Mouse (Mus musculus): ENCODE measurements around the gene Ephb1.

The Ephb1 gene

GRCm38 (mm10) chr9:102354561-102354973 lies at the start of gene Ephb1:
Gene Ephb1, minus strand, starts transcription at chr9:102354693.
- peak; percentile 85 to 94 for DNase-seq (ENCODE audit: low spot score in 2 of 2)

DNA sequence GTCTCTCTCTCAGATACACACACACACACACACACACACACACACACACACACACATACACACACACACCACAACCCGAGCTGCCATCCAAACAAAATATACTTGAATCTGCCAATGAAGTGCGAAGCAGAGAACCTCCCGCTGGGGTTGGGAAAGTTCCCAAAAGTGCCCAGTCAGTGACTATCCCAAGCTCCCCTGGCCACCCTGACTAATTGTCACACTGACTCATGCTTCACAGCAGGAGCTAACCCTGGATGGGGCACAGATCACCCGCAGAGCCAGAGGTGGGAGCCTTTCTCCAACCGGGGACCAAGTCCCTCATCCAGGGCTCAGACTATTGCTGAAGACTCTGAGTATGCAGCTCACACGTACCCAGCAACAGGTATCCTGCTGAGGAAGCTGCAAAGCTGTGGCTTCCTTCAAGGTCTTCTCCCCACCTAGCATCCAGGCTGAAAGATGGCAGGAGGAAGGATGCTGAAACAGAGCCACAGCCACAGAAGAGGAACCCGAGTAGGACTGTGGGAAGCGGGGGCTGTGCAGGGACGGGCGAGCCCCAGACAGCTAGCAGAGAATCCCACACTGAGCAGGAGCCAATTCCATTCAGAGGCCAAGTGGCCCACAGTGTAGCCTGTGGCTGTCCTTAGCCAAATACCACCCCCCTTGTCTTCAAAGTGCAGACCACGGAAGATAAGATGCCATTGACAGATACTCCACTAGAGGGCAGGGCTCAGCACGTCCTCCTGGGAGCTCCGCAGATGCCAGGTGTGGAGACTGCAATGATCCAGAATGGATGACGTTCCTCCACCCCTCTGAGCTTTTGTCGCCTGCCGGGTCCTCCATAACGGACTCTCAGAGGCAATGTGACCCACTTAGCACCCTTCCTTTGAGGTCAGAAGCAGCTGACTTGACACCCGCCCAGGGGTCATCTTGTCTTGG lies 48.9 kb upstream of the Ephb1 start:
- peak; percentile 24 to 49 for DNase-seq (ENCODE audit: low spot score in 2 of 2)

GRCm38 (mm10) chr9:102402671-102403070 lies 48.2 kb upstream of the Ephb1 start:
- DNase-seq (ENCODE audit: low spot score in 2 of 2) = no peak

DNA sequence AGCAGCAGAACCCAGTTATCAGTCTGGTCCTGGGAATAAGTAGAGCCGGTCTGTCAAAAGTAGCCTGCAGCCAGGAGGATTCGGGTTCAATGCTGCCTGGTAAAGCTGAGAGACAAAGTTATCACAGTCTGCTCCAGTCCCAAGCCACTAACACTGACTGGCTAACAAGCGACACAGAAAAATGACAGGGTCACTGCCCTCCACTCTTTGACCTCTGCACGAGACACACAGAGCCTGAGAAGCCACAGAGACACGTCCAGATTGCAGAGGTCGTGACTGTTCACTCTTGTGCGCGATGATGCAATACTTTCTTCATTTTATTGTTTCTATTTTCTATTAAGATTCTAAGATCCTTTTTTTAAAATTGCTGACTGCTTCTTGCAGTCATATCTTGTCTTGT lies 33.8 kb upstream of the Ephb1 start:
- DNase-seq (ENCODE audit: low spot score in 2 of 2) = no peak

DNA sequence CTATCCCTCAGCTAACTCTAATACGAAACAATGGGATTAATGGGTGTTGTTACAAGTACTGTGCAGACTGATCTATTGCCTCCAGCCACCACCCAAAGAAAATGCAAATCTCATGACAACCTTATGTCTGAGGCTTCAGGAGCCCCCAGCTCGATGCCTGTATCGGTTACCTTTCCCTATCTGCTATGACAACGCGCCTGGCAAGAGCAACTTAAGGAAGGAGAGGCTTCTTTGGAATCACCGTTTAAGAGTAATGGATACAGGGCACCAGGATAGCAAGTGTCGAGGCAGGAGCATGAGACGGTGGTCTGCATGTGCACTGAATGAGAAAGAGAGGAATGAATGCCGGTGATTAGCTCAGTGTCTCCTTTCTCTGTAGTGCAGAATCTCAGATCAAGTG lies 32.3 kb upstream of the Ephb1 start:
- DNase-seq (ENCODE audit: low spot score in 2 of 2) = no peak

DNA sequence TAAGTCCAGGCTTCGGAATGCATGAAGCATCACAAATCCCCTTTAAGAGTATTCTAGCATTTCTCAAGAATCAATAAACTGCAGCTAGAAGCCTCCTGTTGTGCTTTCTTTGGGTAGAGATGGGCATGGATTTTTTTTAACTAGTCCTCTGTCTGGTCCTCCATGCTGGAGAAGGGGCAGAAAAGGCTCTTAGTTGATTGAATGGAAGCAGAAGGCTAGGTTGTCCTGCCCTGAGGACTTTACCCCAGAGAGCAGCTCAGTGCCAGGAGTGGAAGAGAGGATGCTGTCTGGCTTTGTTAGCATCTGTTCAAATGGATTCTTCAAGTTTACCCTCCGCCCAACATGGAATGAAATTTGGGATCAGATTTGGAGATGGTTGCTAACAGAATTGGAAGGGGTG lies 25.7 kb upstream of the Ephb1 start:
- DNase-seq (ENCODE audit: low spot score in 2 of 2) = no peak

DNA sequence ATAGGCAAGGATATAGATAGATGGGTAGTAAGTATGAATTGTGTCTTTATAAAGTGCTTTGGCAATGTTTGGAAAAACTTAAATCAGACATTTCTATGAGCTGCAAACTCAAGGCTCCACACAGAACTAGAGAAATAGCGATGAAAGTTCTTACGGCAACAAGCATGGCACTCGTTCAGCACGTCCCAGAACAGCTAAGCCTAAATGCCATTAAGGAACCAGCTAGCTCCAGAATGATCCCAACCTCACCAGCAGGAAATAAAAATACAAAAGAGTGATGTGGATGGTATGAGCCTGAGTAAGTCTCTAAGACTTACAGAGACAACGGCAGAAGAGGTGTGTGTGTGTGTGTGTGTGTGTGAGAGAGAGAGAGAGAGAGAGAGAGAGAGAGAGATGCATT lies 20.2 kb upstream of the Ephb1 start:
- DNase-seq (ENCODE audit: low spot score in 2 of 2) = no peak

DNA sequence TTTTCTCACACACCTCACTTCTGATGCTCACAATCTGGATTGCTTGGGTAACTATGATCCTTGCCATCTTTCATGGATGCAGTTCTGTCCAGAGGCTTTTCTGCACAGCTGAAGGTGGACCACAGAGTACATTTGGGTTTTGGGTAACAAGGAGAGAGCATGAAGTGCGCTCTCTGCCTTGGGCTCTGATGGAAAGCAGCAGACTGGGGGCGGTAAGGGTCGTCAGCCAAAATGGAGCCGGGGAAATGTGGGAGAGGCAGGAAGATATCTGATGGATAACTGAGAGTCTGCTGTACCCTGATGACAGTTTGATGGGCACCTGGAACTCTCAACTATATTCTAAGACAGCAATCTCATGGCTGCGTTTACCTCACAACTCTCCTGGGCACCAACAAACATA lies 19.4 kb upstream of the Ephb1 start:
- no peak for DNase-seq (ENCODE audit: low spot score in 2 of 2)

DNA sequence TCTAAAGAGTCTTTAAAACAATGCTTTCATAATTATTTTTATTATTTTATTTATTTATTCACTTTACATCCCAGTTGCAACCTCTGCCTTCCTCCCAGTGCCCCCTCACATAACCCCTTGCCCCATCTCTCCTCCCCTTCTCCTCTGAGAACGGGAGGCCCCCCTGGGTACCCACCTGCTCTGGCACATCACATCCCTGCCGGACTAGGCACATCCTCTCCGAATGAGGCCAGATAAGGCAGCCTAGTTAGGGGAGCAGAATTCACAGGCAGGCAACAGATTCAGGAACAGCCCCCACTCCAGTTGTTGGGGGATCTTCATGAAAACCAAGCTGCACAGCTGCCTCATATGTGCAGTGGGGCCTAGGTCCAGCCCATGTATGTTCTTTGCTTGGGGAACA lies 17.4 kb upstream of the Ephb1 start:
- no peak for DNase-seq (ENCODE audit: low spot score in 2 of 2)

GRCm38 (mm10) chr9:102371036-102371770 lies 16.7 kb upstream of the Ephb1 start:
- DNase-seq (ENCODE audit: low spot score in 2 of 2) = no peak

GRCm38 (mm10) chr9:102370141-102370540 lies 15.6 kb upstream of the Ephb1 start:
- no peak for DNase-seq (ENCODE audit: low spot score in 2 of 2)

DNA sequence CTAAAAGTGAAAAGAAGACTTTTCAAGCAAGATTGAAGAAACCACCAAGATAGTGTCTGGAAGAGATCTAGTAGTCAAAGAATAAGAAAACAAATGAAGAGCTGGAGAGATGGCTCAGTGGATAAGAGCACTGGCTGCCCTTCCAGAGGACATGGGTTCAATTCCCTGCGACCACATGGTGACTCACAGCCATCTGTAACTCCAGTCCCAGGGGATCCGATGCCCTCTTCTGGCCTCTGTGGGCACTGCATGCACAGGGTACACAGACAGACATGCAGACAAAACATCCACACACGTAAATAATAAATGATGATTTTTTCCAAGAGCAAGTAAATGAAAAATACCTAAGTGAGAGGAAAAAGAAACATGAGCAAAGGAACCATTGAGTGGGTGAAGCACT lies 14.6 kb upstream of the Ephb1 start:
- no peak for DNase-seq (ENCODE audit: low spot score in 2 of 2)

- no peak for DNase-seq (ENCODE audit: low spot score in 2 of 2)
Observed at GRCm38 (mm10) chr9:102367796-102368195, 13.3 kb upstream of the Ephb1 start.

DNA sequence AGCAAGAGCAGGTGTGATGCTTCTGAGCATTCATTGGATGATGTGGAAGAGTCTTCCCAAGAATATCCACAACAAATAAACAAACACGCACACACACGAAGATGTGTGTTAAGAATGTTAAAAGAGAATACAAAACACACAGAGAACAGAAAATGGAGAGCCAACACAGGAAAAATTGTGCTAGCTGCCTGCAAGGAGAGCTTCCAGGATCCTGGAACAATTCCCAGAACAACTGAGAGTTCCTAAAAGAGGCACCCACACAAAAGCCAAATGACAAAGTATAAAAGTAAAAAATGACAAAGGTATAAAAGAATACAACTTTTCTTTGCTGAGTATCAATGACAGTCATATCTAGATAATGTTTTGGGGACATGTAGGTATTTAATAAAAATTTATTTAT lies 11.0 kb upstream of the Ephb1 start:
- no peak for DNase-seq (ENCODE audit: low spot score in 2 of 2)

- DNase-seq (ENCODE audit: low spot score in 2 of 2) = no peak
Observed at GRCm38 (mm10) chr9:102359311-102359710, 4.8 kb upstream of the Ephb1 start.

DNA sequence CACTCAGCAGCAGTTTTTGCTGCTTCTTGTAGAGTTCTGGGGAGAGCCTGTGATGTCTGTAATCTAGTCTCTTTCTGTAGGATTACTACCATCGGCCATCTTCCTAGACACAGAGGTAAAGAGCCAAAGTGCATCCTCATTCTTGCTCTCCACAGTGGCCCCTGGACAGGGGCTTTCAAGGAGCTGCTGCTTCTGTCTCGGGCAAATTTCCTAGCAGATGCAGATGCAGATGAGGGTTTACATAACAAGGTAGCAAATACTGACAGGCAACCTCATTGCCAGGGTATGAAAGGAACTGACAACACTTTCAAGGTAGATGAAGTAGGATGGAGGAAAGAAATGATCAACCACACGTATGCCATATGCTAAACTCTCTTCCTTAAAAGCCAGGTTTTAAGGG lies 4.2 kb upstream of the Ephb1 start:
- DNase-seq (ENCODE audit: low spot score in 2 of 2) = no peak

- DNase-seq (ENCODE audit: low spot score in 2 of 2) = no peak
Observed at GRCm38 (mm10) chr9:102358011-102358410, 3.5 kb upstream of the Ephb1 start.

DNA sequence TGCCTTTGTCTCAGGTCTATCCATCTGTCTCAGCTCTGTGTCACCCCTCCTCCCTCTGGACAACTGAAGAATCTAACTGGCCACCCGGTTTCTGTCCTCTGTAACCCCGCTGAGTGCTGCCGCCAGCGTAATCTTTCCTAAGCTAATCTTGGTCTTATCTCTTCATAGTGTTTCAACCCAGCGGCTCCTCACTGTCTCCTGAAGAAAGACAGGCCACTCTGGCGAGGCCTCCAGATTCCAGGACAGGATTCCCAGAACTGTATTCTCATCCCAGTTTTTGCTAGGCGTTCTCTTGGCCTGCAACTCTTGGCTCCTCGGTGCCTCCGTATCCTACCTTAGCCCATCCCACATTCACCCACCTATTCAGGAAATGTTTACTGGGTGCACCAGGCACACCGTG lies 2.0 kb upstream of the Ephb1 start:
- DNase-seq (ENCODE audit: low spot score in 2 of 2) = no peak

GRCm38 (mm10) chr9:102355726-102356125 lies 1.2 kb upstream of the Ephb1 start:
- DNase-seq (ENCODE audit: low spot score in 2 of 2) = no peak

DNA sequence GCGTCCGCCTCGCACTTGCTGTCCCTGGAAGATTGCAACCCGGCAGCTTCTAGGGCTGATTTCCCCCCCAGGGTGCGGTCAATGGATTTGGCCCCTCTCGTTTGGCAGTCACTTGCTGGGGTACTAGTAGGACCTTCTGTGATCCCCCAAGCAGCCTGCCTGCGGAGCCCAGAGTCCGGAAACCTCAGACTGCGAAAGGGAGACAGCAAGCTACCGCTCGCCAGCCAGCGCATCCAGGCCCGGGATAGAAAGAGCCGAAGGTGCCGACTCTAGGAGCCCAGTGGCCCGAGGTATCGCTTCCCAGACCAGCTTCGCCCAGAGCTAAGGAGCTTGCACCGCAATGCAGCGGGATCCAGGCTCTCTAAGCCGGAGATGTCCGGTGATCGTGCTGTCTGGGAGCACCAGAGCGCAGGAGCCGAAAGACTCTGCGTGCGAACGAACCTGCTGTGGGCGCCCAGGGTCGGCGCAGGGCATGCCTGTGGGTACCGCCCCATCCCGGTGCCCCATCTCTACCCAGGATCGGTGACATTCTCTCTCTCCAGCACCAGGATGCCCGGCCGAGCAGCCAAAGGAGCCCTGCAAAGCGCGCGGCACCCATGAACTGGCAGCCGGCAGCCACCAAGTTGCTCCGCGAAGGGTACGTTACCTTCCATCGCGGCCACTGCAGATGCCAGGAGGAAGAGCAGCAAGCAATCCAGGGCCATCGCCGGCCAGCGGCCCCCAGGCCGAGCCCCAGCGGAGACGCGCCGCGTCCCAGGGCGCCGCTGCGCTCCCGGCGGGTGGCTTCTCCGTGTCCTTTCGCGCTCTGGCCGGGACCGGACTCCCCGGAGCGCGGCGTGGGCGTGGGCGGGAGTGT lies 629 bp downstream of the Ephb1 start:
- DNase-seq (ENCODE audit: low spot score in 2 of 2) = peak in 1 of 2 experiments; percentile 46

DNA sequence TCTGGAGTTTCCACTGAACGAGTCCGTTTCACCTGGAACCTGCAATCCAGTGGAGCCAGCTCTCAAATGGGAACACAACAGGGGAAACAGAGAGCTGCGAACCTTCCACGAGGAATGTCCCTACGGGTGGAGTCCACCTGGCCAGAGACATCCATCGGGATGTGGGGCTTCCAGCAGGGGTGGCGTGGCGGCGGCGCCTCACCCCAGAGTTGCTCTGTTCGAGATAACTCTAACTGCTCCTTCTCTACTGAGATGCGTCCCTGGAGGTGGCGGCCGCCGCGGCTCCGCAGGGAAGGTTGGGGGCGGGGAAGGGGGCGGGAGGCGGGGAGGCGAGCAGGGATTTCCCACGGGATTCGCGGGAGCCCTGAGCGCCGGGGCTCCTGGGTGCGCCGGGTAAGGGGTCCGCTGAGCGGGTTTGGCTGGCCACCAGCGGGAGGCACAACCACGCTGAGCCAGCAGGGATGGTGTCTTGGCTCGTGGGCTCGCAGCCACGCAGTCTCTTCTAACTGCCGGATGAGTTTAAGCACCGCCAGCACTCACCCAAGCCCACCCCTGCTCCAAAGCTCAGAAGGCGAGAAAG lies 1.3 kb downstream of the Ephb1 start:
- DNase-seq (ENCODE audit: low spot score in 2 of 2) = peak in 1 of 2 experiments; percentile 36

Measured in frontal cortex, postnatal 14 days (tissue).